In genomic region chr12:73545672-73546085, GRCm38 (mm10) we compare ENCODE assay signal across 9 mouse cellular contexts. TPM values are rescaled to one million over a fixed set of nuclear protein-coding genes. Genes with fewer than 3 reads are reported as not detected.
DNase-seq lines count a peak whose midpoint lies in the region; ATAC-seq and TF ChIP-seq lines count a peak whose summit lies in the region.
"Had no signal": no experiment of that assay in that cellular context is flagged by ENCODE, and none has a peak within 500 bp of the region (broad histone marks: within the 10 kb centered on the region; RNA-seq: fewer than 3 reads in every experiment).

No protein-coding gene starts in this region.

- H3K36me3 ChIP-seq in testis, adult 2 months (ENCODE audit: control insufficient read depth, insufficient read depth, low read length) = no peaks in the 10 kb centered on the region

- H3K27ac ChIP-seq in layer of hippocampus, adult 2 months = no peak overlapping the region
- no peak overlapping the region for H3K27ac ChIP-seq in embryonic fibroblast, embryonic 13.5 days (ENCODE audit: insufficient read depth, low read length)
- H3K27ac ChIP-seq in testis, adult 2 months (ENCODE audit: control insufficient read depth, insufficient read depth, low read depth, low read length) = no peak overlapping the region

- ATAC-seq in erythroid progenitor cell, adult 5-6 weeks (replicated peaks; ENCODE audit: low FRiP score, poor library complexity, severe bottlenecking) = no peak

- intact Hi-C loops in heart, postnatal 10 days (cut with DNase I) = no loop called here

- peaks cover 6% of the 10 kb centered on the region; the same call in 1 of the 2 replicates for H3K27me3 ChIP-seq in testis, adult 2 months (ENCODE audit: control insufficient read depth, insufficient read depth, low read length)
- H3K27me3 ChIP-seq: CH12.LX had no signal

- H3K4me1 ChIP-seq in embryonic fibroblast, embryonic 13.5 days (ENCODE audit: control insufficient read depth, insufficient read depth, low read length) = no peaks in the 10 kb centered on the region
- peaks cover 15% of the 10 kb centered on the region for H3K4me1 ChIP-seq in testis, adult 2 months (ENCODE audit: control insufficient read depth, insufficient read depth, low read length)

- DNase-seq in layer of hippocampus, adult 2 months (ENCODE audit: low spot score in 2 of 2) = no peak
- no peak for DNase-seq in layer of hippocampus, adult 8-10 months (ENCODE audit: low spot score in 2 of 2)
- DNase-seq in heart, postnatal 10 days = peak; percentile 49 to 58
- peak; percentile 49 for DNase-seq in kidney, postnatal 14 days
- DNase-seq in lung, postnatal 4 days = peak; percentile 59 to 67

- TF ChIP-seq POLR2A in embryonic fibroblast, embryonic 13.5 days (IDR thresholded peaks at IDR 0.05; ENCODE audit: low read depth, low read length) = no peak
- TF ChIP-seq POLR2A in testis, adult 2 months (IDR thresholded peaks at IDR 0.05; ENCODE audit: control insufficient read depth, low read depth, low read length) = no peak

- TF ChIP-seq CTCF in layer of hippocampus, adult 2 months (conservative IDR thresholded peaks at IDR 0.05) = no peak; the same call in 1 of the 2 replicates
- peak; percentile 53; the same call in 1 of the 2 replicates for TF ChIP-seq CTCF in embryonic fibroblast, embryonic 13.5 days (IDR thresholded peaks at IDR 0.05; ENCODE audit: borderline replicate concordance, insufficient read depth, low read length)
- no peak for TF ChIP-seq CTCF in testis, adult 2 months (IDR thresholded peaks at IDR 0.05; ENCODE audit: control insufficient read depth, insufficient read depth, insufficient replicate concordance, low read depth, low read length)

- H3K4me3 ChIP-seq in layer of hippocampus, adult 2 months = peak overlapping the region; percentile 41
- H3K4me3 ChIP-seq in embryonic fibroblast, embryonic 13.5 days (ENCODE audit: insufficient read depth, low read length) = peak overlapping the region; percentile 27
- H3K4me3 ChIP-seq in testis, adult 2 months (ENCODE audit: control insufficient read depth, low read depth, low read length) = peak overlapping the region; percentile 71

RNA-seq across cellular contexts. Expression of gene Tmem30b, which starts 0.5 kb away (rescaled TPM):
- not detected for total RNA-seq in layer of hippocampus, adult 2 months (2021)
- total RNA-seq in layer of hippocampus, adult 8-10 months (2022) = under 1 TPM in 1 of 4 experiments, not detected in 3; 0.11 TPM
- polyA plus RNA-seq in embryonic fibroblast, embryonic 13.5 days (2011; ENCODE audit: insufficient read length, low read depth, missing spikeins) = 0.60 and 2.0 TPM in 2 replicates
- under 1 TPM; 0.20 to 0.34 TPM for total RNA-seq in heart, postnatal 10 days (2021)
- polyA plus RNA-seq in testis, adult 2 months (2012; rRNA removed) = 0.17 and 1.2 TPM in 2 replicates
- total RNA-seq in erythroid progenitor cell, adult 5-6 weeks (2015; ENCODE audit: low replicate concordance) = not detected in 2 replicates
- total RNA-seq in erythroid progenitor cell, adult 5-6 weeks (2017; ENCODE audit: low replicate concordance) = 0.51 TPM in 1 of 2 replicates, not detected in the other
- total RNA-seq: CH12.LX had no signal

RNA-seq across cellular contexts. Expression of gene Prkch, which starts 38.9 kb away (rescaled TPM):
- 1 to 10 TPM; 3.2 to 3.7 TPM for total RNA-seq in layer of hippocampus, adult 2 months (2021)
- 1 to 10 TPM; 3.2 to 5.6 (median 4.3) TPM for total RNA-seq in layer of hippocampus, adult 8-10 months (2022)
- polyA plus RNA-seq in embryonic fibroblast, embryonic 13.5 days (2011; ENCODE audit: insufficient read length, low read depth, missing spikeins) = 0.75 and 1.3 TPM in 2 replicates
- total RNA-seq in heart, postnatal 10 days (2021) = 10 to 100 TPM; 28.0 to 30.2 TPM
- polyA plus RNA-seq in testis, adult 2 months (2012; rRNA removed) = 1.6 and 1.7 TPM in 2 replicates
- total RNA-seq in erythroid progenitor cell, adult 5-6 weeks (2015; ENCODE audit: low replicate concordance) = 2.5 and 5.0 TPM in 2 replicates
- 2.6 and 3.4 TPM in 2 replicates for total RNA-seq in erythroid progenitor cell, adult 5-6 weeks (2017; ENCODE audit: low replicate concordance)

Comparison
In these comparisons a context has a peak if more than half of its experiments do, and no peak if none do; other contexts are left out.
1. DNase-seq: peak in heart, postnatal 10 days (2 of 2), kidney, postnatal 14 days (single experiment) and lung, postnatal 4 days (2 of 2); none in layer of hippocampus, adult 2 months (0 of 2) and layer of hippocampus, adult 8-10 months (0 of 2).
2. RNA of gene Prkch, which starts 38.9 kb away (total RNA-seq): 28.0 to 30.2 TPM in heart, postnatal 10 days; 2.5 to 5.0 TPM in erythroid progenitor cell, adult 5-6 weeks, 3.2 to 5.6 TPM in layer of hippocampus, adult 8-10 months and 3.2 to 3.7 TPM in layer of hippocampus, adult 2 months; every median in the first group is over 4 times any median in the second.
3. Peak in every context shown above with its lines, with median percentiles within 50 percentile points of each other: H3K4me3 ChIP-seq.